Mouse (Mus musculus): Measurements from ENCODE around the gene Hhat. TPM values are rescaled to one million over a fixed set of nuclear protein-coding genes. Genes with fewer than 3 reads are reported as not detected.

Hhat gene
- polyA plus RNA-seq, 1 experiment from 2014 or later, result 5.6 TPM

GRCm38 (mm10) chr1:192463732-192464131 is 307.3 kb downstream of the Hhat start:
- no peak overlapping the region for H3K4me3 ChIP-seq (ENCODE audit: low read length)
- H3K36me3 ChIP-seq (ENCODE audit: control insufficient read depth, insufficient read depth), result no peaks in the 10 kb centered on the region
- H3K27ac ChIP-seq (ENCODE audit: low read length), result no peak overlapping the region
- 59% methylated on average over 4 of the region's 4 CpGs for whole genome bisulfite sequencing
- no peak overlapping the region for H3K4me2 ChIP-seq (ENCODE audit: low read depth, low read length)
- H3K4me1 ChIP-seq (ENCODE audit: control insufficient read depth, insufficient read depth, low read length), result no peaks in the 10 kb centered on the region
- H3K9ac ChIP-seq (ENCODE audit: low read length), result no peak overlapping the region
- no peak for ATAC-seq (replicated peaks; ENCODE audit: extremely low read depth, insufficient read depth, low FRiP score)
- H3K9me3 ChIP-seq (replicated peaks; ENCODE audit: control insufficient read depth, low read length), result no peaks in the 10 kb centered on the region
- no peaks in the 10 kb centered on the region for H3K27me3 ChIP-seq (ENCODE audit: control insufficient read depth, insufficient read depth, low read length)

GRCm38 (mm10) chr1:192457526-192458206 is 313.4 kb downstream of the Hhat start:
- no peaks in the 10 kb centered on the region for H3K4me1 ChIP-seq (ENCODE audit: control insufficient read depth, insufficient read depth, low read length)
- H3K27me3 ChIP-seq (ENCODE audit: control insufficient read depth, insufficient read depth, low read length), result no peaks in the 10 kb centered on the region
- no peak for ATAC-seq (replicated peaks; ENCODE audit: extremely low read depth, insufficient read depth, low FRiP score)
- H3K27ac ChIP-seq (ENCODE audit: low read length), result no peak overlapping the region
- H3K9ac ChIP-seq (ENCODE audit: low read length), result no peak overlapping the region
- no peaks in the 10 kb centered on the region for H3K36me3 ChIP-seq (ENCODE audit: control insufficient read depth, insufficient read depth)
- no peak overlapping the region for H3K4me2 ChIP-seq (ENCODE audit: low read depth, low read length)
- WGBS, result 67% methylated on average over 6 of the region's 6 CpGs
- H3K4me3 ChIP-seq (ENCODE audit: low read length), result no peak overlapping the region
- H3K9me3 ChIP-seq (replicated peaks; ENCODE audit: control insufficient read depth, low read length), result no peaks in the 10 kb centered on the region

GRCm38 (mm10) chr1:192457037-192457436 is 314.0 kb downstream of the Hhat start:
- 32% methylated on average over 3 of the region's 3 CpGs for WGBS
- Histone ChIP-seq H3K36me3 (ENCODE audit: control insufficient read depth, insufficient read depth) (no peaks in the 10 kb centered on the region), H3K27ac (ENCODE audit: low read length) (no peak overlapping the region), H3K4me3 (ENCODE audit: low read length) (no peak overlapping the region), H3K4me1 (ENCODE audit: control insufficient read depth, insufficient read depth, low read length) (no peaks in the 10 kb centered on the region), H3K9ac (ENCODE audit: low read length) (no peak overlapping the region), H3K9me3 (replicated peaks; ENCODE audit: control insufficient read depth, low read length) (no peaks in the 10 kb centered on the region), H3K4me2 (ENCODE audit: low read depth, low read length) (no peak overlapping the region), H3K27me3 (ENCODE audit: control insufficient read depth, insufficient read depth, low read length) (no peaks in the 10 kb centered on the region)
- no peak for ATAC-seq (replicated peaks; ENCODE audit: extremely low read depth, insufficient read depth, low FRiP score)

GRCm38 (mm10) chr1:192454981-192455380 is 316.0 kb downstream of the Hhat start:
- no peak overlapping the region for H3K9ac ChIP-seq (ENCODE audit: low read length)
- ATAC-seq (replicated peaks; ENCODE audit: extremely low read depth, insufficient read depth, low FRiP score), result no peak
- H3K27me3 ChIP-seq (ENCODE audit: control insufficient read depth, insufficient read depth, low read length), result no peaks in the 10 kb centered on the region
- no peak overlapping the region for H3K4me2 ChIP-seq (ENCODE audit: low read depth, low read length)
- H3K4me3 ChIP-seq (ENCODE audit: low read length), result no peak overlapping the region
- no peaks in the 10 kb centered on the region for H3K9me3 ChIP-seq (replicated peaks; ENCODE audit: control insufficient read depth, low read length)
- WGBS, result 50% methylated on average over 4 of the region's 4 CpGs
- H3K36me3 ChIP-seq (ENCODE audit: control insufficient read depth, insufficient read depth), result no peaks in the 10 kb centered on the region
- no peaks in the 10 kb centered on the region for H3K4me1 ChIP-seq (ENCODE audit: control insufficient read depth, insufficient read depth, low read length)
- H3K27ac ChIP-seq (ENCODE audit: low read length), result no peak overlapping the region

GRCm38 (mm10) chr1:192454501-192454900 is 316.5 kb downstream of the Hhat start:
- WGBS, result 39% methylated on average over 1 of the region's 1 CpGs
- H3K4me2 ChIP-seq (ENCODE audit: low read depth, low read length), result no peak overlapping the region
- H3K36me3 ChIP-seq (ENCODE audit: control insufficient read depth, insufficient read depth), result no peaks in the 10 kb centered on the region
- H3K27ac ChIP-seq (ENCODE audit: low read length), result no peak overlapping the region
- no peaks in the 10 kb centered on the region for H3K4me1 ChIP-seq (ENCODE audit: control insufficient read depth, insufficient read depth, low read length)
- H3K27me3 ChIP-seq (ENCODE audit: control insufficient read depth, insufficient read depth, low read length), result no peaks in the 10 kb centered on the region
- no peak overlapping the region for H3K4me3 ChIP-seq (ENCODE audit: low read length)
- no peak for ATAC-seq (replicated peaks; ENCODE audit: extremely low read depth, insufficient read depth, low FRiP score)
- no peak overlapping the region for H3K9ac ChIP-seq (ENCODE audit: low read length)
- no peaks in the 10 kb centered on the region for H3K9me3 ChIP-seq (replicated peaks; ENCODE audit: control insufficient read depth, low read length)

DNA sequence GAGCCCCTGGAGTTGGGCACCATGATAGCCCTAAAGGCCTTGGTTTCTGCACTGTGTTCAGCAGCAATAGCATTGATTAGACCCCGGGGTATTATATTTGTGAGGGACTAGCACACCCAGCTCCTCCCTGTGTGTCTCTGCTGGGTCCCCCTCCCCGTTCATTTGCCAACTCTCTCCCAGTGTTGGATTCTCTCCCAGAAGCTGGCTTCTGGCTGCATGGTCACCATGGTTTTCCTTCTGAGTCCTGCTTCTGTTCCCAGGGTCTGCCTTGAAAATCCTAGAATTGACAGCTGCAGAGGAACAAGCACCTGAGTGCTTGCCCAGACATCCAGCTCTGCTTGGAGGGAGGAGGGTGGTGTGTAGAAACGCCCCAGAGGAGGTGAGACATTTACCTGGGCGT is 319.3 kb downstream of the Hhat start:
- Histone ChIP-seq H3K4me2 (ENCODE audit: low read depth, low read length) (no peak overlapping the region), H3K36me3 (ENCODE audit: control insufficient read depth, insufficient read depth) (no peaks in the 10 kb centered on the region), H3K9ac (ENCODE audit: low read length) (no peak overlapping the region), H3K4me3 (ENCODE audit: low read length) (no peak overlapping the region), H3K27ac (ENCODE audit: low read length) (no peak overlapping the region), H3K9me3 (replicated peaks; ENCODE audit: control insufficient read depth, low read length) (no peaks in the 10 kb centered on the region), H3K27me3 (ENCODE audit: control insufficient read depth, insufficient read depth, low read length) (no peaks in the 10 kb centered on the region), H3K4me1 (ENCODE audit: control insufficient read depth, insufficient read depth, low read length) (no peaks in the 10 kb centered on the region)
- 50% methylated on average over 4 of the region's 4 CpGs for WGBS
- no peak for ATAC-seq (replicated peaks; ENCODE audit: extremely low read depth, insufficient read depth, low FRiP score)

DNA sequence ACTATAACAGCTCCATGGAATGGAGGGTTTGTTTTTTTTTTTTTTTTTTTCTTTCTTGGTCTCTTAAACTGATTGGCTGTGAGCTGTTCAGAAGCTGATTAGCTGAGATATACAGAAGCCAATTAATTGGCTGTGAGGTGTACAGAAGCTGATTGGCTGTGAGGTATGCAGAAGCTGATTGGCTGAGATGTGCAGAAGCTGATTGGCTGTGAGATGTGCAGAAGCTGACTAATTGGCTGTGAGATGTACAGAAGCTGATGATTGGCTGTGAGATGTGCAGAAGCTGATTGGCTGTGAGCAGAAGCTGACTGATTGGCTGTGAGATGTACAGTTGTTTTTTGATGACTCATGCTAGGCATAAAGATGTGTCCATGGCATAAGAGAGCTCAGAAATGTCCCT is 320.6 kb downstream of the Hhat start:
- H3K36me3 ChIP-seq (ENCODE audit: control insufficient read depth, insufficient read depth), result no peaks in the 10 kb centered on the region
- no peaks in the 10 kb centered on the region for H3K4me1 ChIP-seq (ENCODE audit: control insufficient read depth, insufficient read depth, low read length)
- no peak overlapping the region for H3K4me3 ChIP-seq (ENCODE audit: low read length)
- H3K27ac ChIP-seq (ENCODE audit: low read length), result no peak overlapping the region
- H3K9me3 ChIP-seq (replicated peaks; ENCODE audit: control insufficient read depth, low read length), result no peaks in the 10 kb centered on the region
- no peak overlapping the region for H3K4me2 ChIP-seq (ENCODE audit: low read depth, low read length)
- H3K9ac ChIP-seq (ENCODE audit: low read length), result no peak overlapping the region
- ATAC-seq (replicated peaks; ENCODE audit: extremely low read depth, insufficient read depth, low FRiP score), result no peak
- H3K27me3 ChIP-seq (ENCODE audit: control insufficient read depth, insufficient read depth, low read length), result no peaks in the 10 kb centered on the region

GRCm38 (mm10) chr1:192449572-192450351 is 321.3 kb downstream of the Hhat start:
- no peaks in the 10 kb centered on the region for H3K9me3 ChIP-seq (replicated peaks; ENCODE audit: control insufficient read depth, low read length)
- no peak overlapping the region for H3K4me3 ChIP-seq (ENCODE audit: low read length)
- ATAC-seq (replicated peaks; ENCODE audit: extremely low read depth, insufficient read depth, low FRiP score), result peak; percentile 32; the same call in 1 of the 2 replicates
- no peak overlapping the region for H3K9ac ChIP-seq (ENCODE audit: low read length)
- no peak overlapping the region for H3K4me2 ChIP-seq (ENCODE audit: low read depth, low read length)
- H3K36me3 ChIP-seq (ENCODE audit: control insufficient read depth, insufficient read depth), result no peaks in the 10 kb centered on the region
- WGBS, result 46% methylated on average over 4 of the region's 4 CpGs
- peaks cover 2% of the 10 kb centered on the region; the same call in 1 of the 2 replicates for H3K4me1 ChIP-seq (ENCODE audit: control insufficient read depth, insufficient read depth, low read length)
- H3K27ac ChIP-seq (ENCODE audit: low read length), result peak overlapping the region; percentile 45; the same call in 1 of the 2 replicates
- no peaks in the 10 kb centered on the region for H3K27me3 ChIP-seq (ENCODE audit: control insufficient read depth, insufficient read depth, low read length)

GRCm38 (mm10) chr1:192448512-192448911 is 322.5 kb downstream of the Hhat start:
- Histone ChIP-seq H3K9ac (ENCODE audit: low read length) (no peak overlapping the region), H3K9me3 (replicated peaks; ENCODE audit: control insufficient read depth, low read length) (no peaks in the 10 kb centered on the region), H3K4me1 (ENCODE audit: control insufficient read depth, insufficient read depth, low read length) (peaks cover 8% of the 10 kb centered on the region; the same call in 1 of the 2 replicates), H3K4me2 (ENCODE audit: low read depth, low read length) (no peak overlapping the region), H3K27ac (ENCODE audit: low read length) (no peak overlapping the region), H3K4me3 (ENCODE audit: low read length) (no peak overlapping the region), H3K27me3 (ENCODE audit: control insufficient read depth, insufficient read depth, low read length) (no peaks in the 10 kb centered on the region), H3K36me3 (ENCODE audit: control insufficient read depth, insufficient read depth) (no peaks in the 10 kb centered on the region)
- 76% methylated on average over 1 of the region's 1 CpGs for WGBS
- no peak for ATAC-seq (replicated peaks; ENCODE audit: extremely low read depth, insufficient read depth, low FRiP score)
